Mouse (Mus musculus): ENCODE results near the gene Rnf215.

DNA sequence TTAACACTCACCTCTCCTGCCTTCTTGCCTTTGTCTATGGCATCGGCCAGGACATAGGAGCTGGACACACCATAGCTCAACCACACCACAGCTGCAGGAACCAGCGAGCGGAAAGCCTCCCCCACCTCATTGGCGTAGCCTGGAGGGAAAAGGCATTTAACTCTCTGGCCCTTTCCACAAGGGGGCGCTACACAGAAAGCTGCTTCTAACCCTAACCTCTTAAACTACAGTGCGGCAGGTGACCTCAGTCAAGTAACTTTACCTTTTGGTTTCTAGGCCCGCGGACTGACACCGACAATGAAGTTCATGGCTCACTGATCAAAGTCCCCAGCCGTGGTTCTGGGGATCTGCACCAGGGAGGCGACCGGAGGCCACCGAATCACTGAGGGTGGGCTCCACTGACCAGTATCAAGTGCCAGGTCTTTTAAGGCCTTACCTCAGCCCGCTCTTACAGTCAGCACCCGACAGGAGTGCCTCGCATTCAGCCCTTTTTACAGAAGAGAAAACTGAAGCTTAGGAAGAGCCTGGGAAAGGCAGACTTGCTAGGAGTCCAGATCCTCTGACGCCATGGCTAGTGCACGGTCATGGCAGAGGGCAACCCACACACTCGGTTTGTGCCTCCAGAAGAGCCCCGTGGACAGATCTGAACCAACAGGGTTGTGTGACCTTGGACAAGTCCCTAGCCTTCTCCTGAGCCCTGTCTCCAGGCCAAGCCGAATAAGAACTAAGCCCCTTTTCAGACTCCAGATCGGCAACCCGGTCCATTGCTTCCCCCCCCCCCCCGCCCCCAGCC, 40.4 kb upstream of the Rnf215 start:
- no peak for TF ChIP-seq HCFC1 (IDR thresholded peaks at IDR 0.05; ENCODE audit: borderline replicate concordance, insufficient read depth, low read length)
- TF ChIP-seq ZNF384 (IDR thresholded peaks at IDR 0.05; ENCODE audit: low read depth, low read length) = no peak
- no peak for TF ChIP-seq CHD2 (IDR thresholded peaks at IDR 0.05; ENCODE audit: low read depth, low read length)

All from ES-E14 (cell line).